Mouse (Mus musculus): ENCODE measurements around the gene Dek. TPM values are rescaled to one million over a fixed set of nuclear protein-coding genes. Genes with fewer than 3 reads are reported as not detected.

Dek gene
- polyA plus RNA-seq, 1 experiment from 2014 or later: 253 TPM

DNA sequence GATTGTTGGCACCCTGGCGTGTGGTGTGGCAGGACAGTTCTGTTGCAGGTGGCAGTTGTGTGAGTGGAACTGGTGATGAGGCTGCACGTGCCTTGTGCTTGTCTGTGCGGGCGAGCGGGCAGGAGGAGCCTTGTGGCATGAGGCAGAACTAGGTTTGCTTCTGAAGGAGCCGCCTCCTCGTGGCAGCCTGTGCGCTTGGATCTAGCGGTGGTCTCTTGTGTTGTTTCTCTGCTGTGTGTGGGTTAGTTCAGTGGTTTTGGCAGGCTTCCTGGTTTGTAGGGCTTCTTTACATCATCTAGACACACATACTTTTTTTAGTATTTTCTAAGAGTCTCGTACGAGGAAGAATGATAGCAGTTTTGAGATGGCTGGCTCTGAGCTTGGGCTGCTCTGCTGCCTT, 49.9 kb downstream of the Dek start:
- H3K4me1 ChIP-seq: no peaks in the 10 kb centered on the region
- 83% methylated on average over 11 of the region's 11 CpGs for WGBS
- no peaks in the 10 kb centered on the region for H3K9me3 ChIP-seq (replicated peaks)
- ATAC-seq (ENCODE audit: insufficient number of reproducible peaks, low FRiP score, low TSS enrichment, low read depth): no peak
- no peak overlapping the region for H3K27ac ChIP-seq (replicated peaks)
- no peak overlapping the region for H3K4me2 ChIP-seq (replicated peaks)
- peaks cover 47% of the 10 kb centered on the region for H3K36me3 ChIP-seq
- H3K4me3 ChIP-seq (replicated peaks): no peak overlapping the region
- H3K27me3 ChIP-seq: no peaks in the 10 kb centered on the region
- H3K9ac ChIP-seq: no peak overlapping the region

GRCm38 (mm10) chr13:47053971-47054370, 52.0 kb downstream of the Dek start:
- 79% methylated on average over 10 of the region's 10 CpGs for WGBS
- peaks cover 48% of the 10 kb centered on the region for H3K36me3 ChIP-seq
- H3K27ac ChIP-seq (replicated peaks): no peak overlapping the region
- H3K9me3 ChIP-seq (replicated peaks): no peaks in the 10 kb centered on the region
- no peaks in the 10 kb centered on the region for H3K27me3 ChIP-seq
- no peak overlapping the region for H3K4me2 ChIP-seq (replicated peaks)
- ATAC-seq (ENCODE audit: insufficient number of reproducible peaks, low FRiP score, low TSS enrichment, low read depth): no peak
- H3K9ac ChIP-seq: no peak overlapping the region
- no peaks in the 10 kb centered on the region for H3K4me1 ChIP-seq
- no peak overlapping the region for H3K4me3 ChIP-seq (replicated peaks)

DNA sequence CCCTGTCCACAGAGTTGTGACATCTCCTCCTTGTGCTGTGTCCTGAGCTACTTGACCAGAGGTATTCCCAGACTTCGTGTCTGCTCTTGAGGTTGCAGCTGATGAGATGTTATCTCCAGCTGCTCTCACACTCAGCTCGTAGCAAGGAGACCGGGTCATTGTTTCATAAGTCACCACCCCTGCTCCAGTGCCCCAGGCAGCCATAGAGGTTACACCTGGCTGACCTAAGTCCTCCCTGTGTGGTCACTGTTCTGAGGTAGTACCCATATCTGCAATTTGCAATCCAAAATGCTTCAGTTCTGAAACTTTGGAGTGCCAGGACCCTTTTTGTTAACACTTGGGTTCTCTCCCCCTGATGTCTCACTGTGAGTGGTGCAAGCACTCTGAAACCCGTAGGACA, 56.0 kb downstream of the Dek start:
- H3K4me3 ChIP-seq (replicated peaks): no peak overlapping the region
- no peak for ATAC-seq (ENCODE audit: insufficient number of reproducible peaks, low FRiP score, low TSS enrichment, low read depth)
- no peaks in the 10 kb centered on the region; the same call in 1 of the 2 replicates for H3K4me1 ChIP-seq
- no peak overlapping the region for H3K4me2 ChIP-seq (replicated peaks)
- H3K9ac ChIP-seq: no peak overlapping the region
- H3K27me3 ChIP-seq: no peaks in the 10 kb centered on the region
- no peaks in the 10 kb centered on the region for H3K9me3 ChIP-seq (replicated peaks)
- WGBS: 74% methylated on average over 4 of the region's 4 CpGs
- peaks cover 43% of the 10 kb centered on the region for H3K36me3 ChIP-seq
- H3K27ac ChIP-seq (replicated peaks): no peak overlapping the region

DNA sequence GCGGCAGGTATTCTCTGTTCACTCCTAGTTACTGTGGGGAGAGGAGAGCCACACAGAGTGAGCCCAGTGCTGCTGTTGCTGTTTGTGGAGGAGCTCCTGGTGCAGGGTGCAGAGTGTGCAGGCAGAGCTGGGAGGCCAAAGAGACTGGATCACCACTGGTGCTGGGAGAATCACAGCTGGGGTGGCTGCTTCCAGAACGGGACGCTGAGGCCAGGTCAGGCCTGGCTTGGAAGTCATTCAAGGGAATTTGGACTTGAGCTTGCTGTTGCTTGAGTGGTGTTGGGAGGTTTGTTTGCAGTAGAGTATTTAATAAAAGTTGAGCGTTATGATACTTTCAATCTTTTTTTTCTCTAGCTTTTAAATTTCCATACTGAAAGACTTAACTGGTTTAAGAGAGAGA, 58.0 kb downstream of the Dek start:
- no peaks in the 10 kb centered on the region for H3K27me3 ChIP-seq
- WGBS: 90% methylated on average over 4 of the region's 4 CpGs
- H3K4me3 ChIP-seq (replicated peaks): no peak overlapping the region
- ATAC-seq (ENCODE audit: insufficient number of reproducible peaks, low FRiP score, low TSS enrichment, low read depth): no peak
- no peak overlapping the region for H3K9ac ChIP-seq
- no peak overlapping the region for H3K27ac ChIP-seq (replicated peaks)
- peaks cover 31% of the 10 kb centered on the region for H3K36me3 ChIP-seq
- H3K4me1 ChIP-seq: peaks cover 10% of the 10 kb centered on the region
- H3K9me3 ChIP-seq (replicated peaks): no peaks in the 10 kb centered on the region
- H3K4me2 ChIP-seq (replicated peaks): no peak overlapping the region

DNA sequence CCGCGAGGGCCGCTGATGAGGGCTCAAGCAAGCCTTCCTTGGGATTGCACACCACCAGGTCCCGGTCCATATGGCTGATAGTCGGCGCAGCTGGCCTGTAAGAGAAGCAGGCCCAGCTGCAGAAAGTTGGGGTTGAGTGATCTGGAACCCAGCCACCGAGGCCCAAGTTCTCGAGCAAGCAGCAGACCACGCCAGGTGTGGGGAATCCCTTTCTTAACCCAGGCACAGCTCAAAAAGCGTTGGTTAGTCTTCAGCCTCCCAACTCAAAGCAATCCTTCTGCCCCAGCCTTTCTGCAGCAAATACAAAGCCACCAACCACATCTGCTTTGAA, 61.4 kb downstream of the Dek start, which contains the start of gene Tpmt:
TSS of gene Tpmt (minus strand) at position 121 of the 331 bp plus-strand sequence.
- Histone ChIP-seq H3K4me3 (replicated peaks) (peak within 1 kb of the TSS; percentile 88), H3K36me3 (0 out of 2 replicates have a peak, but pooled peaks cover 10% of the 10 kb centered on the region), H3K27ac (replicated peaks) (peak within 1 kb of the TSS; percentile 80), H3K9ac (peak within 1 kb of the TSS; percentile 52), H3K4me1 (peaks cover 13% of the 10 kb centered on the region), H3K27me3 (no peaks in the 10 kb centered on the region), H3K9me3 (replicated peaks) (no peaks in the 10 kb centered on the region), H3K4me2 (replicated peaks) (peak within 1 kb of the TSS; percentile 99)
- WGBS: 11% methylated on average over 10 of the region's 10 CpGs
- ATAC-seq (ENCODE audit: insufficient number of reproducible peaks, low FRiP score, low TSS enrichment, low read depth): no peak

GRCm38 (mm10) chr13:47043833-47044616, 62.0 kb downstream of the Dek start:
- peaks cover 13% of the 10 kb centered on the region for H3K4me1 ChIP-seq
- H3K9me3 ChIP-seq (replicated peaks): no peaks in the 10 kb centered on the region
- peak overlapping the region; percentile 52 for H3K9ac ChIP-seq
- peak overlapping the region; percentile 99 for H3K4me2 ChIP-seq (replicated peaks)
- H3K27me3 ChIP-seq: no peaks in the 10 kb centered on the region
- ATAC-seq (ENCODE audit: insufficient number of reproducible peaks, low FRiP score, low TSS enrichment, low read depth): peak; percentile 13; the same call in 1 of the 2 replicates
- peak overlapping the region; percentile 88 for H3K4me3 ChIP-seq (replicated peaks)
- H3K27ac ChIP-seq (replicated peaks): peak overlapping the region; percentile 80; the same call in 1 of the 2 replicates
- H3K36me3 ChIP-seq: 0 out of 2 replicates have a peak, but pooled peaks cover 5% of the 10 kb centered on the region
- under 1% methylated on average over 45 of the region's 45 CpGs for WGBS

DNA sequence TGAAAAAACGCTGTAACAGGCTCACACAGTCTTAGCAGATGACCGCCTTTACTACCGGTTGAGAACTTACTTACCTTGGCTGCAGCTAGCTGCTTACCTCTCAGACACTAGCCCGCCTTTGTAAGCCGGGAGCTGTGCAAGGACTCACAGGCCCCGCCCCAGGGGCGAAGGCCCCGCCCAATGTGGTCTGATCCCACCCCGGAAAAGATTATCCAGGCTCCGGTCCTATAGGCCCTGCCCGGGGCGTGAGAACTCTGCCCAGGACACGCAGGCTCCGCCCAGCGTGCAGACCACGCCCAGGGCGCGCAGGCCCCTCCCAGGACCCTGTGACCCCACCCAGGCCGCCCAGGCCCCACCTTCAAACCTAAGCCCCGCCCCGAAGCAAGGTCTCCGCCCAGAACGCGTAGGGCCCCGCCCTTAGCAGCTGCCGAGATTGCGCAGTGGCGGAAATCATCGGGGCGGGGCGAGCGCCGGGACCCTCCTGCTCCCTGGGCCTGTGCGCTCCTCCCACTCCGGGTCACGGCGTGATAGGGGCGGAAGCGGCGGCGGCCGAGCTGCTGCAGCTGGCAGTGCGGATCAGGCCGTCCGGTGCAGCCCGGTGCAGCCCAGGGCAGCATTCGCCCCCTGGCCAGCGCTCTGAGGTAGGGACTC, 62.8 kb downstream of the Dek start, which contains the start of gene Kdm1b:
TSS of gene Kdm1b (plus strand) at position 470 of the 651 bp plus-strand sequence.
- under 1% methylated on average over 48 of the region's 48 CpGs for WGBS

DNA sequence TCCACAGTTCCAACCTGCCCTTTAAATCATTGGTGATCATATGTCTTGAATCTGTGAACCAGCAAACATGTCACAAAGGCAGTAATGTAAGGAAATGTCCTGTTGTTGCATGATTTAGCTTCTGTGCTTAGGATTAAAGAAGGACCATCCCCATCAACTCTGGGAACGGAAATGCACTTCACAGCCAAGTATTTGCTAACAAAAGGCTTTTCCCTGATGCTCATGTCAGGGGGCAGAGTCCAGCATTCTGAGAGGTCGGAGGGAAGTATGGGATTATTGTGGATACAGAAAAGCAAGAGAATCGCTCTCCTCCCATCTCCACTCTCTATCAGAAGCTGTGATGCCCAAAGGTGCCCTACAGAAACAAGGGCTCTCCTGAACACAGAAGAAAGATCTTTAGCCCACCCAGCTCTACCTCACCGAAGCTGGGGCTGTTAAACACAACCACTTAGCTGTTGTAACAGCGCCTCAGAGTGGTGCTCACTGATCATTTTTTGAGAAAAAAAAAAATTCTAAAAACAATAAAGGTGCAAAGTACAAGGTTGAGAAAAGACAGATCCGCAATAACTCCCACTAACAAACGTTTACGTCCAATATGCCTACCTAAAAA, 63.9 kb downstream of the Dek start:
- Histone ChIP-seq H3K27ac (replicated peaks) (peak overlapping the region; percentile 48; the same call in 1 of the 2 replicates), H3K4me3 (replicated peaks) (peak overlapping the region; percentile 88; the same call in 1 of the 2 replicates), H3K36me3 (no peaks in the 10 kb centered on the region), H3K4me1 (peaks cover 13% of the 10 kb centered on the region), H3K9ac (no peak overlapping the region), H3K9me3 (replicated peaks) (no peaks in the 10 kb centered on the region), H3K4me2 (replicated peaks) (peak overlapping the region; percentile 99), H3K27me3 (no peaks in the 10 kb centered on the region)
- ATAC-seq (ENCODE audit: insufficient number of reproducible peaks, low FRiP score, low TSS enrichment, low read depth): no peak
- 58% methylated on average over 8 of the region's 8 CpGs for WGBS

More for the DNA sequence above, 62.8 kb downstream of the Dek start, which contains the start of gene Kdm1b:
- Histone ChIP-seq H3K9me3 (replicated peaks) (no peaks in the 10 kb centered on the region), H3K4me1 (peaks cover 13% of the 10 kb centered on the region), H3K36me3 (no peaks in the 10 kb centered on the region), H3K9ac (peak within 1 kb of the TSS; percentile 52), H3K4me2 (replicated peaks) (peak within 1 kb of the TSS; percentile 99), H3K27me3 (no peaks in the 10 kb centered on the region), H3K4me3 (replicated peaks) (peak within 1 kb of the TSS; percentile 88), H3K27ac (replicated peaks) (peak within 1 kb of the TSS; percentile 80)
- ATAC-seq (ENCODE audit: insufficient number of reproducible peaks, low FRiP score, low TSS enrichment, low read depth): peak; percentile 96

GRCm38 (mm10) chr13:47040061-47040460, 65.9 kb downstream of the Dek start:
- no peak overlapping the region for H3K4me3 ChIP-seq (replicated peaks)
- H3K27me3 ChIP-seq: no peaks in the 10 kb centered on the region
- WGBS: 89% methylated on average over 5 of the region's 5 CpGs
- no peaks in the 10 kb centered on the region for H3K9me3 ChIP-seq (replicated peaks)
- no peak overlapping the region for H3K4me2 ChIP-seq (replicated peaks)
- no peaks in the 10 kb centered on the region for H3K36me3 ChIP-seq
- no peak overlapping the region for H3K9ac ChIP-seq
- no peak for ATAC-seq (ENCODE audit: insufficient number of reproducible peaks, low FRiP score, low TSS enrichment, low read depth)
- peaks cover 13% of the 10 kb centered on the region for H3K4me1 ChIP-seq
- no peak overlapping the region for H3K27ac ChIP-seq (replicated peaks)

GRCm38 (mm10) chr13:47037946-47038345, 68.1 kb downstream of the Dek start:
- 76% methylated on average over 6 of the region's 6 CpGs for WGBS

More at GRCm38 (mm10) chr13:47037946-47038345, 68.1 kb downstream of the Dek start:
- 0 out of 2 replicates have a peak, but pooled peaks cover 3% of the 10 kb centered on the region for H3K4me1 ChIP-seq
- H3K36me3 ChIP-seq: no peaks in the 10 kb centered on the region
- ATAC-seq (ENCODE audit: insufficient number of reproducible peaks, low FRiP score, low TSS enrichment, low read depth): no peak
- H3K27ac ChIP-seq (replicated peaks): no peak overlapping the region
- H3K4me2 ChIP-seq (replicated peaks): no peak overlapping the region
- no peaks in the 10 kb centered on the region for H3K27me3 ChIP-seq
- H3K9me3 ChIP-seq (replicated peaks): no peaks in the 10 kb centered on the region
- no peak overlapping the region for H3K9ac ChIP-seq
- H3K4me3 ChIP-seq (replicated peaks): no peak overlapping the region
